In the genomic region with DNA sequence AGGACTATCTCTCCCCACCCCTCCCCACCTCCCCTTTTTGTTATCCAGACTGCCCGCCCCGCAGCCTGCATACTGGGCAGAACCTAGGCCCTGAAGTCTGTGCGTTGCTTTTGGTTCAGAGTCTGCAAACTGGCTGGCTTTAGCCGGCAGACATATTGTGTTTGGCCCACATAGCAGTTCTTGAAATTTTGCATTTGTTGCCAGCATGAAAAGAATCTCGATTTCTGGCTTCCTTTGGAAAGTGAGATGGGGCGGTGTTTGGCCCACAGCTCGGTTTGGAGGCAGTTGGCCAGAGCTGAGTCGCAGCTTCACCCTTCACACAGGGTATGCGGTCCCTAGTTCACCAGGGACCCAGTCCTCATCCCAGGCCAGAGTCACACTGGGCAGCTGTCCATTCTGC, we compare ENCODE assay signal across 9 mouse cellular contexts.
DNase-seq lines count a peak whose midpoint lies in the region; ATAC-seq lines count a peak whose summit lies in the region.
"Had no signal": no experiment of that assay in that cellular context is flagged by ENCODE, and none has a peak within 500 bp of the region (broad histone marks: within the 10 kb centered on the region; RNA-seq: fewer than 3 reads in every experiment).

No protein-coding gene starts in this region.

- H3K4me1 ChIP-seq in heart, embryonic 10.5 days, result no peaks in the 10 kb centered on the region
- peaks cover 15% of the 10 kb centered on the region for H3K4me1 ChIP-seq in midbrain, embryonic 10.5 days
- H3K4me1 ChIP-seq in midbrain, embryonic 16.5 days (ENCODE audit: control insufficient read depth, insufficient read depth, low read length), result no peaks in the 10 kb centered on the region; the same call in 1 of the 2 replicates
- H3K4me1 ChIP-seq: liver, embryonic 13.5 days had no signal

- no peak for ATAC-seq in midbrain, embryonic 16.5 days

- H3K4me2 ChIP-seq in midbrain, embryonic 16.5 days (ENCODE audit: low read length), result no peak overlapping the region
- H3K4me2 ChIP-seq: liver, embryonic 13.5 days had no signal

- WGBS in heart, embryonic 10.5 days, result 69% methylated on average over 9 of the region's 9 CpGs
- 85% methylated on average over 9 of the region's 9 CpGs for WGBS in midbrain, embryonic 10.5 days
- WGBS in midbrain, embryonic 16.5 days, result 68% methylated on average over 9 of the region's 9 CpGs

- DNase-seq in adrenal gland, postnatal 10 days, result peak; percentile 73
- no peak for DNase-seq in adrenal gland, adult 8-10 months
- peak; percentile 24 for DNase-seq in heart, adult 8-10 months (ENCODE audit: low spot score)
- no peak for DNase-seq in heart, embryonic 10.5 days (ENCODE audit: low spot score)
- DNase-seq in midbrain, embryonic 10.5 days (ENCODE audit: low spot score), result no peak
- DNase-seq in lung, postnatal 14 days, result peak; percentile 33
- DNase-seq in spleen, postnatal 14 days (ENCODE audit: low spot score in 2 of 2), result no peak
- DNase-seq: liver, embryonic 13.5 days had no signal

- H3K27ac ChIP-seq in heart, embryonic 10.5 days, result no peak overlapping the region
- H3K27ac ChIP-seq in midbrain, embryonic 10.5 days (replicated peaks), result peak overlapping the region; percentile 11; the same call in 1 of the 2 replicates
- no peak overlapping the region for H3K27ac ChIP-seq in midbrain, embryonic 16.5 days (ENCODE audit: low read length)
- H3K27ac ChIP-seq: liver, embryonic 13.5 days had no signal

- no peaks in the 10 kb centered on the region for H3K36me3 ChIP-seq in heart, embryonic 10.5 days
- no peaks in the 10 kb centered on the region for H3K36me3 ChIP-seq in midbrain, embryonic 10.5 days
- H3K36me3 ChIP-seq in midbrain, embryonic 16.5 days (ENCODE audit: control insufficient read depth, insufficient read depth, low read length), result no peaks in the 10 kb centered on the region; the same call in 1 of the 2 replicates
- H3K36me3 ChIP-seq: liver, embryonic 13.5 days had no signal

- H3K27me3 ChIP-seq in heart, embryonic 10.5 days (ENCODE audit: insufficient read depth, poor library complexity, severe bottlenecking), result no peaks in the 10 kb centered on the region
- H3K27me3 ChIP-seq in midbrain, embryonic 10.5 days (ENCODE audit: low read depth, poor library complexity, severe bottlenecking), result no peaks in the 10 kb centered on the region
- H3K27me3 ChIP-seq in midbrain, embryonic 16.5 days (ENCODE audit: control insufficient read depth, insufficient read depth, low read depth, low read length), result no peaks in the 10 kb centered on the region
- H3K27me3 ChIP-seq: liver, embryonic 13.5 days had no signal

- H3K9me3 ChIP-seq in heart, embryonic 10.5 days, result no peaks in the 10 kb centered on the region
- H3K9me3 ChIP-seq in midbrain, embryonic 10.5 days (replicated peaks), result no peaks in the 10 kb centered on the region
- no peaks in the 10 kb centered on the region for H3K9me3 ChIP-seq in midbrain, embryonic 16.5 days (replicated peaks; ENCODE audit: control insufficient read depth, low read length, poor library complexity, severe bottlenecking)
- H3K9me3 ChIP-seq: liver, embryonic 13.5 days had no signal

- H3K9ac ChIP-seq in midbrain, embryonic 16.5 days (ENCODE audit: low read depth, low read length), result no peak overlapping the region
- H3K9ac ChIP-seq: liver, embryonic 13.5 days had no signal

- no peak overlapping the region for H3K4me3 ChIP-seq in heart, embryonic 10.5 days
- no peak overlapping the region for H3K4me3 ChIP-seq in midbrain, embryonic 10.5 days
- no peak overlapping the region for H3K4me3 ChIP-seq in midbrain, embryonic 16.5 days (ENCODE audit: low read depth, low read length)
- H3K4me3 ChIP-seq: liver, embryonic 13.5 days had no signal

Comparison
In these comparisons a context has a peak if more than half of its experiments do, and no peak if none do; other contexts are left out.
1. DNase-seq: peak in adrenal gland, postnatal 10 days (single experiment), heart, adult 8-10 months (single experiment) and lung, postnatal 14 days (single experiment); none in adrenal gland, adult 8-10 months (single experiment), heart, embryonic 10.5 days (single experiment), midbrain, embryonic 10.5 days (single experiment) and spleen, postnatal 14 days (0 of 2).